Mouse (Mus musculus) kidney, postnatal 25 days (tissue): ENCODE data around the gene Gm45623.
A peak's percentile ranks its signal among the peaks of the same experiment; 100 is the strongest.

Source experiments
- DNase-seq, 2 experiments: peaks; one replicate each; pipeline ENCODE4 v3.0.0; 2021; ENCODE audit warnings: mixed read lengths in 2 of 2

Gm45623 gene

GRCm38 (mm10) chr13:56753192-56753951 is at the start of gene Gm45623:
Gm45623 (minus strand) TSS chr13:56753827.
- DNase-seq, result no peak

- no peak for DNase-seq
Measured at GRCm38 (mm10) chr13:56797459-56797858, 43.8 kb upstream of the Gm45623 start.

- DNase-seq, result no peak
Measured at GRCm38 (mm10) chr13:56795501-56795900, 41.9 kb upstream of the Gm45623 start.

GRCm38 (mm10) chr13:56794441-56794840 is 40.8 kb upstream of the Gm45623 start:
- no peak for DNase-seq

- no peak for DNase-seq
Measured at GRCm38 (mm10) chr13:56792844-56793243, 39.2 kb upstream of the Gm45623 start.

- DNase-seq, result no peak
Measured at GRCm38 (mm10) chr13:56790683-56791082, 37.1 kb upstream of the Gm45623 start.

GRCm38 (mm10) chr13:56782621-56783020 is 29.0 kb upstream of the Gm45623 start:
- no peak for DNase-seq

GRCm38 (mm10) chr13:56781697-56782096 is 28.1 kb upstream of the Gm45623 start:
- no peak for DNase-seq

- no peak for DNase-seq
Measured at GRCm38 (mm10) chr13:56780746-56781469, 27.3 kb upstream of the Gm45623 start.

GRCm38 (mm10) chr13:56774304-56774703 is 20.7 kb upstream of the Gm45623 start:
- DNase-seq, result no peak

- DNase-seq, result no peak
Measured at GRCm38 (mm10) chr13:56773262-56773870, 19.7 kb upstream of the Gm45623 start.

- no peak for DNase-seq
Measured at GRCm38 (mm10) chr13:56772592-56772991, 19.0 kb upstream of the Gm45623 start.

GRCm38 (mm10) chr13:56770786-56771185 is 17.2 kb upstream of the Gm45623 start:
- no peak for DNase-seq

GRCm38 (mm10) chr13:56770136-56770578 is 16.5 kb upstream of the Gm45623 start:
- DNase-seq, result no peak

- DNase-seq, result no peak
Measured at GRCm38 (mm10) chr13:56769431-56769830, 15.8 kb upstream of the Gm45623 start.

GRCm38 (mm10) chr13:56766211-56766610 is 12.6 kb upstream of the Gm45623 start:
- no peak for DNase-seq

GRCm38 (mm10) chr13:56765284-56766032 is 11.8 kb upstream of the Gm45623 start:
- no peak for DNase-seq

GRCm38 (mm10) chr13:56762446-56763229 is 9.0 kb upstream of the Gm45623 start:
- no peak for DNase-seq

- peak; percentile 81 to 89 for DNase-seq
Measured at GRCm38 (mm10) chr13:56758492-56758891, 4.9 kb upstream of the Gm45623 start.

GRCm38 (mm10) chr13:56757201-56757600 is 3.6 kb upstream of the Gm45623 start:
- no peak for DNase-seq

GRCm38 (mm10) chr13:56755871-56756270 is 2.2 kb upstream of the Gm45623 start:
- peak; percentile 47 to 66 for DNase-seq
